Mouse (Mus musculus) MEL (cell line): ENCODE measurements at regions not wholly inside any gene's neighbourhood (a gene's known extent, or its start where the extent isn't known, plus 50 kb on each side); places are given as distances from the start of the nearest gene placed in this dataset.

Experiments used
- CTCF ChIP-seq, 3 experiments: IDR thresholded peaks in 2 of 3; conservative IDR thresholded peaks in 1 of 3; 2 replicates each; pipeline ENCODE4 v1.5.1; 2011 to 2012; ENCODE audit warnings: low read length in 3 of 3, low read depth in 2 of 3, mild to moderate bottlenecking in 2 of 3, improper control_type of control experiment in 1 of 3, inconsistent platforms in 1 of 3, mixed read lengths in 1 of 3, moderate library complexity in 1 of 3; ENCODE audit not compliant: control insufficient read depth in 1 of 3, insufficient read depth in 1 of 3, poor library complexity in 1 of 3, severe bottlenecking in 1 of 3
- EP300 ChIP-seq, 2 experiments: IDR thresholded peaks; 2 replicates each; pipeline ENCODE4 v1.6.1; 2011; ENCODE audit warnings: improper control_type of control experiment in 2 of 2, low read length in 2 of 2, low read depth in 1 of 2, mild to moderate bottlenecking in 1 of 2
- GATA1 ChIP-seq: IDR thresholded peaks from 2 replicates; pipeline ENCODE4 v1.6.1; 2011; ENCODE audit warnings: low read depth, low read length, improper control_type of control experiment
- MAX ChIP-seq: IDR thresholded peaks from 2 replicates; pipeline ENCODE4 v1.6.1; 2011; ENCODE audit warnings: low read length, improper control_type of control experiment
- MYC ChIP-seq: IDR thresholded peaks from 2 replicates; pipeline ENCODE4 v1.6.1; 2011; ENCODE audit warnings: low read depth, mild to moderate bottlenecking, low read length, improper control_type of control experiment, moderate library complexity
- NRF1 ChIP-seq: IDR thresholded peaks from 2 replicates; pipeline ENCODE4 v1.6.1; 2014; ENCODE audit warnings: low read depth, mild to moderate bottlenecking, inconsistent platforms, low read length, improper control_type of control experiment, moderate library complexity; ENCODE audit not compliant: poor library complexity, insufficient read depth, severe bottlenecking
- POLR2A ChIP-seq, 2 experiments: IDR thresholded peaks; 2 replicates each; pipeline ENCODE4 v1.6.1; 2011 to 2012; ENCODE audit warnings: low read length in 2 of 2, mild to moderate bottlenecking in 2 of 2, control low read depth in 1 of 2, improper control_type of control experiment in 1 of 2, low read depth in 1 of 2, moderate library complexity in 1 of 2; ENCODE audit not compliant: control insufficient read depth in 1 of 2, insufficient read depth in 1 of 2, poor library complexity in 1 of 2
- RCOR1 ChIP-seq: IDR thresholded peaks from 2 replicates; pipeline ENCODE4 v1.6.1; 2012; ENCODE audit warnings: low read depth, mild to moderate bottlenecking, inconsistent platforms, low read length, improper control_type of control experiment
- TAL1 ChIP-seq: IDR thresholded peaks from 2 replicates; pipeline ENCODE4 v1.6.1; 2012; ENCODE audit warnings: mild to moderate bottlenecking, inconsistent platforms, low read length, moderate library complexity, mixed read lengths
- TBP ChIP-seq: IDR thresholded peaks from 2 replicates; pipeline ENCODE4 v1.8.0; 2011; ENCODE audit warnings: low read depth, low read length, improper control_type of control experiment

GRCm38 (mm10) chr12:10873716-10874401 is 277.0 kb downstream of the Kcns3 start:
- no peak for TF ChIP-seq NRF1
- no peak for TF ChIP-seq POLR2A (IDR thresholded peaks at IDR 0.05; ENCODE audit: control insufficient read depth in 1 of 2, insufficient read depth in 1 of 2, low read depth in 1 of 2, low read length in 2 of 2, poor library complexity in 1 of 2)
- no peak for TF ChIP-seq MYC
- TF ChIP-seq TAL1: no peak
- no peak for TF ChIP-seq CTCF (IDR thresholded peaks at IDR 0.05 in 2 of 3, conservative IDR thresholded peaks at IDR 0.05 in 1 of 3; ENCODE audit: control insufficient read depth in 1 of 3, insufficient read depth in 1 of 3, low read depth in 2 of 3, low read length in 3 of 3, poor library complexity in 1 of 3, severe bottlenecking in 1 of 3)
- no peak for TF ChIP-seq TBP
- TF ChIP-seq MAX: no peak
- TF ChIP-seq EP300 (IDR thresholded peaks at IDR 0.05; ENCODE audit: low read depth in 1 of 2, low read length in 2 of 2): no peak
- TF ChIP-seq RCOR1: no peak
- TF ChIP-seq GATA1: no peak
